Mouse (Mus musculus) forebrain, embryonic 16.5 days (tissue): ENCODE data around the gene Insig1. TPM values are rescaled to one million over a fixed set of nuclear protein-coding genes. Genes with fewer than 3 reads are reported as not detected.

Source experiments
- ATAC-seq: fragments of 200-750 bp; cut with Nextera tagmentation; 2 replicates; pipeline ENCODE4 v1.8.0; 2017; ENCODE audit warnings: mild to moderate bottlenecking, moderate library complexity
- H3K27ac ChIP-seq: fragments of 300-500 bp; sonication (generic); 2 replicates; pipeline ENCODE4 v1.5.1; 2014; ENCODE audit warnings: low read length, control low read depth
- H3K27me3 ChIP-seq: fragments of 300-500 bp; sonication (generic); replicated peaks from 2 replicates; pipeline ENCODE4 v1.6.1; 2014; ENCODE audit warnings: low read length; ENCODE audit not compliant: control insufficient read depth, insufficient read depth
- H3K36me3 ChIP-seq: fragments of 300-500 bp; sonication (generic); 2 replicates; pipeline ENCODE4 v1.6.1; 2014; ENCODE audit not compliant: control insufficient read depth, insufficient read depth
- H3K4me1 ChIP-seq: fragments of 300-500 bp; sonication (generic); replicated peaks from 2 replicates; pipeline ENCODE4 v1.6.1; 2014; ENCODE audit warnings: low read length; ENCODE audit not compliant: control insufficient read depth, insufficient read depth
- H3K4me2 ChIP-seq: fragments of 300-500 bp; sonication (generic); 2 replicates; pipeline ENCODE4 v1.6.1; 2014; ENCODE audit warnings: mild to moderate bottlenecking, low read length, control low read depth
- H3K4me3 ChIP-seq: fragments of 300-500 bp; sonication (generic); replicated peaks from 2 replicates; pipeline ENCODE4 v1.5.1; 2014; ENCODE audit warnings: mild to moderate bottlenecking, low read length, control low read depth
- H3K9ac ChIP-seq: fragments of 300-500 bp; sonication (generic); replicated peaks from 2 replicates; pipeline ENCODE4 v1.6.1; 2014; ENCODE audit warnings: low read depth, low read length, control low read depth
- H3K9me3 ChIP-seq: fragments of 300-500 bp; sonication (generic); 2 replicates; pipeline ENCODE4 v1.6.1; 2016; ENCODE audit warnings: low read length; ENCODE audit not compliant: control insufficient read depth
- WGBS: fragments of 180-500 bp; shearing (Covaris S2); extraction: QIAGEN DNeasy Blood & Tissue Kit; methylation state at CpG from one replicate; pipeline ENCODE4 v1.1.7; 2014; 5-methylcytosine and 5-hydroxymethylcytosine counted together
- polyA plus RNA-seq: library from polyadenylated mRNA; unstranded; fragments of >200 nt; fragmentation: Nextera tagmentation; extraction: Ambion mirVana; gene quantifications from 2 replicates; pipeline ENCODE4 v1.2.1, GENCODE M21; 2015

The Insig1 gene
- polyA plus RNA-seq, 1 experiment from 2014 or later: 76.9 TPM

DNA sequence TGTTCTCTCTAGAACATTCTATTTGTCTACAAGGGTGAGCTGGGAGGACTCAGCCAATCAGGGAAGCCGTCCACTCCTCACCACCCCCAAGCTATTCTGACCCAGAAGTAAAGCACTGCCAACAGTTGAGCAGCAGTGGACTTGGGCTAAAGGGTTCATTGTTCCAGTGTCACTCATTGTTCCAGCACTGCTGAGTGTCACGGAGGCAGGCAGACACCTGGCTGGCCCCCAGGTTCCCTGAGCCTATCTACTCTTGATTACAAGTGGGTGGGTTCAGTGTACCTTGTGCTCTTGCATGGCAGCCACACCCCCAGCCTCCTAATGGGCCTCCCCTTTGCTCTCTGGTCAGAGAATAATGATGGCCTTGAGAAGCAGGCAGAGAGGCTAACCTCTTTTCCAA, 15.7 kb upstream of the Insig1 start:
- no peak overlapping the region for H3K27ac ChIP-seq
- H3K9ac ChIP-seq: no peak overlapping the region
- no peaks in the 10 kb centered on the region for H3K27me3 ChIP-seq
- 41% methylated on average over 2 of the region's 2 CpGs for WGBS
- H3K4me3 ChIP-seq: no peak overlapping the region
- no peaks in the 10 kb centered on the region for H3K36me3 ChIP-seq
- peaks cover 3% of the 10 kb centered on the region for H3K4me1 ChIP-seq
- no peaks in the 10 kb centered on the region for H3K9me3 ChIP-seq
- no peak for ATAC-seq
- H3K4me2 ChIP-seq: no peak overlapping the region

DNA sequence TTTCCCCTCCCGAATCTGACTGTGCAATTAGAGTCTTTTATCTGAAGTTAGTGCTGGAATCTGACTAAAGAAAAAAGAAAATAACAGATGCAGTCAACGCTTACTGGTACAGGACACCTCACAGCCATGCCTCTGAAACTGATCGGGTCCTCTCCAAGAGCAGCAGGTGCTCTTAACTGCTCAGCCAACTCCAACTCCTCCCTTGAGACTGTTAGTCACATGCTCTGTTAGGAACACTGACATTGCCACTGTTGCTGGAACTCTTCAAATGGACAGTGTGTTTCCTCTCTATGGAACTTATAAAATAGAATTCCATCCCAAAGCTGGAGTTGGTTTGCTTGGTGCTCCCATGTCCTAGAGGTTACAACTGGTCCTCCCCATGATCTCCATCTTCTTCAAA, 14.3 kb upstream of the Insig1 start:
- no peak for ATAC-seq
- Histone ChIP-seq H3K4me1 (peaks cover 7% of the 10 kb centered on the region), H3K9ac (no peak overlapping the region), H3K4me3 (no peak overlapping the region), H3K27me3 (no peaks in the 10 kb centered on the region), H3K4me2 (no peak overlapping the region), H3K9me3 (no peaks in the 10 kb centered on the region), H3K27ac (no peak overlapping the region), H3K36me3 (no peaks in the 10 kb centered on the region)
- WGBS: 74% methylated on average over 3 of the region's 3 CpGs

DNA sequence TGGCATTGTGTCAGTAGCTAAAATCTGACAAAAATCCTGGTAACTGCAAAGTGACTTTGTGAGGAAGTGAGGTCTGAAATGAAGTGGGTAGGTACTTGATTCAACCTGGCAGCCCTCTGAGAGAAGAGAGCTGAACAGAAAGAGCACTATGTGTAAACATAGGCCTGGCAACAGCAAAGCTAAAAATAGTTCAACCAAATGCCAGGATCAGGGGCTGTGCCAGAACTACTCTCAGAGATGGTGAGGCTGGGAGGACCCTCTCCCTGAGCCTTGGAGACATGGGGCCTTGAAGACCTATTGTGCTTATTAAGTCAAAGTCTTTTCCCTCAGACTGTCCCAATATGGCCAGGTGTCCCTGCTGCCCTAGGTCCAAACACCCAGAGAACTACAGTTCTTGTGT, 10.7 kb upstream of the Insig1 start:
- Histone ChIP-seq H3K27me3 (no peaks in the 10 kb centered on the region), H3K27ac (peak overlapping the region; percentile 65), H3K9ac (no peak overlapping the region), H3K4me3 (no peak overlapping the region), H3K36me3 (no peaks in the 10 kb centered on the region), H3K9me3 (no peaks in the 10 kb centered on the region), H3K4me2 (no peak overlapping the region), H3K4me1 (peaks cover 7% of the 10 kb centered on the region)
- peak; percentile 79 for ATAC-seq

DNA sequence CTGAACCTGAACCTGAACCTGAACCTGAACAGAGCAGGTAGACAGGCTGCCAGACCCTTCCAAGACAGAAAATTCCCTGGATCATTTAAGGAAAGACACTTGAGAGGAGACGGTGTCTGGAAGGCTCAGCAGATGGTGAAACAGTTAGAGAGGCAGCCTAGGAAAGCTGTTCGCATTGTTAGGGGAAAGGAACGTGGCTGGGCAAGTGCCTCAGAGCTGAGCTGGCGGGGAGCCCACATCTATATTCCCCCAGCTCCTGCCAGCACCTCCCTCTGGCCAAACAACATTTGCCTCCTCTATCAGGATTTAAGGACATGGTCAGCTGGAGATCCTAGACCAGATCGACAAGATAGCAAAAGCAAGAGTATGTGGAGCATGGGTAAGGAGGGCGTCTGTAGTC, 10.2 kb upstream of the Insig1 start:
- 62% methylated on average over 6 of the region's 6 CpGs for WGBS
- H3K9ac ChIP-seq: no peak overlapping the region
- no peak overlapping the region for H3K4me2 ChIP-seq
- H3K27ac ChIP-seq: peak overlapping the region; percentile 65
- H3K4me1 ChIP-seq: peaks cover 7% of the 10 kb centered on the region
- no peaks in the 10 kb centered on the region for H3K27me3 ChIP-seq
- no peaks in the 10 kb centered on the region for H3K9me3 ChIP-seq
- H3K4me3 ChIP-seq: no peak overlapping the region
- no peaks in the 10 kb centered on the region for H3K36me3 ChIP-seq
- ATAC-seq: peak; percentile 62

DNA sequence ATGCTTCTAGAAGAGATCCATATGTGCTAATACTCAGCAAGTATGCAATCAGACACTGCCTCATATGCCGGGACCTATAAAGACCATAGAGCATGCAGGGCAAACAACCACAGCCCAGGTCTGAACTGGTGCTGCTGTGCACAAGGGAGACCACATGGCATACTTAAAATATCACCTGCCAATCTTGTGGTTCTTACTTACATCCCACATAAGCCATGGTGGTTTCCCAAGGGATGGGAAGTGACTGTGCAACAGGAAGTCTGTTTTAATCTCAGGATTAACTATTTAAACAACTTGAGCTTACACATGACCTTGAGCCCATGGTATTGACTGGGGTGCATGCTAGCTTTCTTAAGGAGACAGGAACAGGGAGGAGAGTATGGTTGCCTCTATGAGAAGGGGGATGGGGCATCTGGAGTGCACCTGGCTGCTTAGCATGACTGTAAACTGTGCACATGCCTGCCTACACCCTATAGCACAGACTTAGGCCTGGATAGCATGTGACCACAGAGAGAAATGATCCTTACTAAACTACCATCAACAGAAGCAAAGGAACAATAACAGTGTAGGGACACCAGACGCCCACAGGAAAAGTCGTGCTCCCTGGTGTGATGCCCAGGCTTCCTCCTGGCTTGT, 7.1 kb upstream of the Insig1 start:
- H3K4me1 ChIP-seq: peaks cover 7% of the 10 kb centered on the region
- H3K27ac ChIP-seq: no peak overlapping the region
- H3K4me2 ChIP-seq: no peak overlapping the region
- WGBS: 84% methylated on average over 3 of the region's 3 CpGs
- no peaks in the 10 kb centered on the region for H3K27me3 ChIP-seq
- no peaks in the 10 kb centered on the region for H3K36me3 ChIP-seq
- H3K4me3 ChIP-seq: no peak overlapping the region
- H3K9ac ChIP-seq: no peak overlapping the region
- ATAC-seq: no peak
- no peaks in the 10 kb centered on the region for H3K9me3 ChIP-seq

DNA sequence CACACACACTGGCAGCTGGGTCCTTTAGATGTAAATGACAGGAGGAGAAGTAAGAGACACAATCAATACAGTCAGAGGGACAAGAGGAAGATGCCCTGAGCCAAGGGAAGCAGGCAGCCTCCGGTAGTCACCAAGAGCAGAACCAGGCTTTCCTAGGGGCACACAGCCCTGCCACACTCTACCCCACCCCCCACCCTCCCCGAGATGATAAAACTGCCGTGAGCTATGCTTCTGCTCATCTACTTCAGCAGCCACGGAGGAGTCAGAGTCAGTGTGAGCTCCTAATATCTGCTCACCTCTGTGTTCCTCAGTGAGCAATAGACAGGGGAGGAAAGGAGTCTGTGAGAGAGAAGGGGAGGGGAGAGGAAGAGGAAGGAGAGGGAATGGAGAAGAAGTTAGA, 5.9 kb upstream of the Insig1 start:
- Histone ChIP-seq H3K27ac (no peak overlapping the region), H3K9ac (no peak overlapping the region), H3K4me2 (no peak overlapping the region), H3K36me3 (no peaks in the 10 kb centered on the region), H3K4me1 (peaks cover 14% of the 10 kb centered on the region), H3K4me3 (no peak overlapping the region), H3K27me3 (no peaks in the 10 kb centered on the region), H3K9me3 (no peaks in the 10 kb centered on the region)
- ATAC-seq: no peak
- 82% methylated on average over 4 of the region's 4 CpGs for WGBS

DNA sequence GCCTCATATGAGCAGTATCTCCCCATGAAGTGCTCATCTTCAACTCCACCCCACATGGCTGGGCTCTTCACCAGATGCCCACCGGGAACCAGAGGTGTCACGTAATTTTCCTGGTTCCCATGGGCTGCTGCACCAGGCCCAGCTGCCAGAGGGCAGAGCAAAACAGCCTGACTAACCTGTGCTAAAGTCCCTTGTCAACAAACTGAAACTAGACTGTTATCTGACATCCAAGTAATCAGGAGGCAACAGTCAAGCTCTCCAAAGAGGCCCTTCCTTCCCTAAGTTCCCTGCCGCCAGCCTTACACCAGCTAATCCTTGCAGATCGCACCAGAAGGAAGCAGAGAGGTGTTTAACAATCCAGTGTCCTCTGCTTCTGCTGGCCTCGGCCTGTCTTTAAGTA, 4.9 kb upstream of the Insig1 start:
- ATAC-seq: no peak
- no peak overlapping the region for H3K4me3 ChIP-seq
- H3K9me3 ChIP-seq: no peaks in the 10 kb centered on the region
- 81% methylated on average over 5 of the region's 5 CpGs for WGBS
- H3K4me1 ChIP-seq: peaks cover 12% of the 10 kb centered on the region
- no peaks in the 10 kb centered on the region for H3K36me3 ChIP-seq
- no peak overlapping the region for H3K27ac ChIP-seq
- H3K27me3 ChIP-seq: no peaks in the 10 kb centered on the region
- H3K9ac ChIP-seq: no peak overlapping the region
- no peak overlapping the region for H3K4me2 ChIP-seq

DNA sequence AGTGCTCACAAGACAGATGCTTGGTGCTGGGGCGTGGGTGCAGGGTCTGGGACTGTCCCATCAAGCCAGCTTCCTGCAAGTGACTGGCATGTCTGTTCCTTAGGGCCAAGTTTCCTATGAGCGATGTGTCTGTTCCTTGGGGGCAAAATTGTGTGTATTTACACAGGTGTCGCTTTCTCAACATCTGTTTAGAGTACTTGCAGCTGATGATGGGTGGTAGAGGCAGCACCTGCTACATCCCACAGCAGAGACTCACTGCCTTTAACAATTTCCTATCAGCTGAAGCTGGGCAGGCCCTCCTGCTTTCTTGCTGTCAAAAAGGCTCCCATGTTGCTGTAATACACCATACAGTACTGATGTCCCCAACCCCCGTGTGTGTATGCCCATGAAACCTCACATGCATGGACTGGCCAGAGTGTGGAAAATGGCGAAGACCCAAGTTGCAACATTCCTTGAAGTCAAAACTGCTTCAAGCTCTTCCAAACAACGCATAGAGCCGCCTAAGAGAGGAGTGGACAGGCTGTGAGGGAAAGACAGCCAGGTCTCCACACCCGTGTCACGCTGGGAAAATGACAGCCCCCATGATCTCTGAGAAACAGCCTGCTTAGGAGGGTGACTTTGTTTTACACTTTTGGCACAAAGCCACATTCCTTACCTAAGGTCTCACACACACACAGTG, 875 bp upstream of the Insig1 start:
- Histone ChIP-seq H3K27ac (peak overlapping the region; percentile 86), H3K36me3 (peaks cover 14% of the 10 kb centered on the region), H3K9ac (peak overlapping the region; percentile 70), H3K4me1 (peaks cover 30% of the 10 kb centered on the region), H3K27me3 (no peaks in the 10 kb centered on the region), H3K4me2 (peak overlapping the region; percentile 81), H3K4me3 (peak overlapping the region; percentile 85), H3K9me3 (no peaks in the 10 kb centered on the region)
- ATAC-seq: peak; percentile 0; the same call in 1 of the 2 replicates
- 22% methylated on average over 9 of the region's 9 CpGs for WGBS

DNA sequence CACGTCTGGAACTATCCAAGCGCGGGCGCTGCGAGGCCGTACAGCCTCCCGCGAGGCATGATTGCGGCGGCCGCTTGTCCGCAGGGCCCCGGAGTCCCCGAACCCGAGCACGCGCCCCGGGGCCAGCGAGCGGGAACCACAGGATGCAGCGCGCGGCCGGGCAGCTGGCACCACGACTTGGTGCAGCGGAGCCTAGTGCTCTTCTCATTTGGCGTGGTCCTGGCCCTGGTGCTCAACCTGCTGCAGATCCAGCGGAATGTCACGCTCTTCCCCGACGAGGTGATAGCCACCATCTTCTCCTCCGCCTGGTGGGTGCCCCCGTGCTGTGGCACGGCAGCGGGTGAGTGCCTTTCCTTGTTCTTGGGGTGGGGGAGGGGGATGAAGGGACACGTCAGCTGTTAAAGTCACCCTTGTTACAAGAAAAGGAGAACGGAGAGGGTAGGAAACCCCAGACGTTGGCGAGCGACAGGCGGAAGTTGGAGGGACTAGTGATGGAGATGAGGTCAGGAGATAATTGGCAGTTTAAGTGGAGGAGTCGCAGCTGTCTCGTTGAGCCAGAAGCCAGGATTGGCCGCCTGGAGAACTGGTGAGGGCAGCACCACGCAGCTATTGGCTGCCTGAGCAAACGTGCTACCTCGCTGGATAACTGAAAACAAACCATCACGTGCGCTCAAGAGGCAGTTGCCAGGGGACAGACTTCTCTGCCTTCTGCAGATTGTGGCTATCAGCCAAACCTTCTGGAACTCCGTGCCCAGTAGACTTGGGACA, 477 bp downstream of the Insig1 start:
- H3K4me3 ChIP-seq: peak overlapping the region; percentile 85
- no peaks in the 10 kb centered on the region for H3K9me3 ChIP-seq
- peaks cover 26% of the 10 kb centered on the region for H3K36me3 ChIP-seq
- peak overlapping the region; percentile 88 for H3K9ac ChIP-seq
- H3K4me2 ChIP-seq: peak overlapping the region; percentile 85
- H3K27me3 ChIP-seq: no peaks in the 10 kb centered on the region
- H3K4me1 ChIP-seq: peaks cover 30% of the 10 kb centered on the region
- H3K27ac ChIP-seq: peak overlapping the region; percentile 97
- under 1% methylated on average over 50 of the region's 50 CpGs for WGBS
- ATAC-seq: peak; percentile 83
